Mouse (Mus musculus): Measurements from ENCODE around the gene Plk3. TPM values are rescaled to one million over a fixed set of nuclear protein-coding genes. Genes with fewer than 3 reads are reported as not detected.
A peak's percentile ranks its signal among the peaks of the same experiment; 100 is the strongest.

Gene Plk3
- polyA plus RNA-seq, 1 experiment from 2014 or later = 32.8 TPM

DNA sequence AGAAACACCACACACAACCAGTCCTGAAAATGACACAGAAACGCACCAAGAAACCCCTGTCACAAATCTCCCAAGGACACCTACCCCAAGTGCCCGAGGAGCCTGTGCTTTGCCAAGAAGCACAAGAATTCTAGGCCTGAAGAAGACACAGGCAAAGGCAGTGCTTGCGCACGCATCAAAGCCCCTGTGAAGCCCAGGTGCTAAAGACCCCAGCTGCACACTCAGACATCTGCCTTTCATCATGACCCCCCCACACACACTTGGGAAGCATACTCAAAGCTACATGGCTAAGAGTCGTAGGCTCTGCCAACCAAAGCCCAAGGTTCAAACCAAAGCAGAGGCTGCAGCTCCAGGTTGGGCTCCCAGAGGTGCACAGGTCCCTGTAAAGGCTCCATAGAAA is 18.2 kb downstream of the Plk3 start:
- 88% methylated on average over 5 of the region's 5 CpGs for WGBS
- H3K9ac ChIP-seq (ENCODE audit: low read length) = no peak overlapping the region
- H3K27me3 ChIP-seq (ENCODE audit: control insufficient read depth, insufficient read depth, low read length) = no peaks in the 10 kb centered on the region
- H3K36me3 ChIP-seq (ENCODE audit: control insufficient read depth, insufficient read depth, low read length) = peaks cover 4% of the 10 kb centered on the region
- DNase-seq (ENCODE audit: low spot score, missing footprints) (peak; percentile 17), ATAC-seq (ENCODE audit: low FRiP score) (no peak)
- no peak overlapping the region for H3K4me3 ChIP-seq (ENCODE audit: low read depth, low read length)
- no peak overlapping the region for H3K27ac ChIP-seq (ENCODE audit: low read depth, low read length)
- H3K4me2 ChIP-seq = no peak overlapping the region
- H3K9me3 ChIP-seq (ENCODE audit: control insufficient read depth, low read length) = no peaks in the 10 kb centered on the region
- peaks cover 3% of the 10 kb centered on the region for H3K4me1 ChIP-seq (ENCODE audit: control insufficient read depth, insufficient read depth, low read length)

DNA sequence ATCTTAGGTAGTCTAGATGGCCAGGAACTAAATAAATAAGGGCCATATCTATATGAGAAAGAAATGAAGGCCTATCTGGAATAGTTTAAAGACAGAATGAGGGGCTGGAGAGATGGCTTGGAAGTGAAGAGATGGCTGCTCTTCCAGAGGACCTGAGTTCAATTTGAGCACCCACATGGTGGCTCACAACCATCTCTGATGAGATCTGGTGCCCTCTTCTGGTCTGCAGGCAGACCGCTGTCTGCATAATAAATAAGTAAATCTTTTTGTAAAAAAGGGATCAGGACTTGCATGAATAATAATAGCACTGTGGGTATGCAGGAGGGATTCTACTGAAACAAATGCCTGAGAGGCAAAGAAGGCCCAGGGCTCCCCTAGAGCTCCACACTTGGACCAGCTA is 20.5 kb downstream of the Plk3 start:
- H3K9ac ChIP-seq (ENCODE audit: low read length) = no peak overlapping the region
- peaks cover 4% of the 10 kb centered on the region for H3K36me3 ChIP-seq (ENCODE audit: control insufficient read depth, insufficient read depth, low read length)
- ATAC-seq (ENCODE audit: low FRiP score) (no peak), DNase-seq (ENCODE audit: low spot score, missing footprints) (peak; percentile 61)
- no peak overlapping the region for H3K4me2 ChIP-seq
- H3K27me3 ChIP-seq (ENCODE audit: control insufficient read depth, insufficient read depth, low read length) = no peaks in the 10 kb centered on the region
- 75% methylated on average over 1 of the region's 1 CpGs for WGBS
- no peak overlapping the region for H3K4me3 ChIP-seq (ENCODE audit: low read depth, low read length)
- no peaks in the 10 kb centered on the region for H3K9me3 ChIP-seq (ENCODE audit: control insufficient read depth, low read length)
- H3K4me1 ChIP-seq (ENCODE audit: control insufficient read depth, insufficient read depth, low read length) = no peaks in the 10 kb centered on the region
- no peak overlapping the region for H3K27ac ChIP-seq (ENCODE audit: low read depth, low read length)

DNA sequence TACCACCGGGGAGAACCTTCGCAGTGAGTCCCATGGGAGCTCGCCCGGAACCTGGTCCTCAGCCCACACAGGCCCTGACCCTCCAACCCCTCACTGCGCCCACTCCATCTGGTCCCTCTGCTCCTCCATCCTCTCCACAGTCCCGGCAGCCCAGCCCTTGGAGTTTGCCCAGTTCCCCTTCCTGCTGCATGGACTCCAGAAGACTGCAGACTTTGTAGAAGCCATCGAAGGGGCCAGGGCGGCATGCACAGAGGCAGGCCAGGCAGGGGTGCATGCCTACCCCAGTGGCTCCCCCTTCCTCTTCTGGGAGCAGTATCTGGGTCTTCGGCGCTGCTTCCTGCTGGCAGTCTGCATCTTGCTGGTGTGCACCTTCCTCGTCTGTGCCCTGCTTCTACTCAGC is 22.8 kb downstream of the Plk3 start:
- no peaks in the 10 kb centered on the region for H3K27me3 ChIP-seq (ENCODE audit: control insufficient read depth, insufficient read depth, low read length)
- H3K4me1 ChIP-seq (ENCODE audit: control insufficient read depth, insufficient read depth, low read length) = no peaks in the 10 kb centered on the region
- peaks cover 4% of the 10 kb centered on the region for H3K36me3 ChIP-seq (ENCODE audit: control insufficient read depth, insufficient read depth, low read length)
- H3K27ac ChIP-seq (ENCODE audit: low read depth, low read length) = no peak overlapping the region
- no peak overlapping the region for H3K4me2 ChIP-seq
- DNase-seq (ENCODE audit: low spot score, missing footprints) (peak; percentile 54), ATAC-seq (ENCODE audit: low FRiP score) (no peak)
- WGBS = 95% methylated on average over 11 of the region's 11 CpGs
- H3K4me3 ChIP-seq (ENCODE audit: low read depth, low read length) = no peak overlapping the region
- H3K9me3 ChIP-seq (ENCODE audit: control insufficient read depth, low read length) = no peaks in the 10 kb centered on the region
- no peak overlapping the region for H3K9ac ChIP-seq (ENCODE audit: low read length)

DNA sequence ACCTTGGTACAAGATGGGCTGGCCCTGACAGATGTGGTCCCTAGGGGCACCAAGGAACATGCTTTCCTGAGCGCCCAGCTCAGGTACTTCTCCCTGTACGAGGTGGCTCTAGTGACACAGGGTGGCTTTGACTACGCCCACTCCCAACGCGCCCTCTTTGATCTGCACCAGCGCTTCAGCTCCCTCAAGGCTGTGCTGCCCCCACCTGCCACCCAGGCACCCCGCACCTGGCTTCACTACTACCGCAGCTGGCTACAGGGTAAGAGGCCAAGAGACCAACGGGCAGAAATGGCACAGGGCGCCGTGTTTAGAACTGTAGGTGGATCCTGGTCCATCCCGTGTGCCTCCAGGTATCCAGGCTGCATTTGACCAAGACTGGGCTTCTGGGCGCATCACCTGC is 23.5 kb downstream of the Plk3 start:
- H3K4me3 ChIP-seq (ENCODE audit: low read depth, low read length) = no peak overlapping the region
- WGBS = 91% methylated on average over 13 of the region's 13 CpGs
- peaks cover 4% of the 10 kb centered on the region for H3K36me3 ChIP-seq (ENCODE audit: control insufficient read depth, insufficient read depth, low read length)
- H3K9ac ChIP-seq (ENCODE audit: low read length) = no peak overlapping the region
- no peaks in the 10 kb centered on the region for H3K4me1 ChIP-seq (ENCODE audit: control insufficient read depth, insufficient read depth, low read length)
- no peak overlapping the region for H3K4me2 ChIP-seq
- ATAC-seq (ENCODE audit: low FRiP score) (no peak), DNase-seq (ENCODE audit: low spot score, missing footprints) (peak; percentile 45)
- H3K9me3 ChIP-seq (ENCODE audit: control insufficient read depth, low read length) = no peaks in the 10 kb centered on the region
- no peaks in the 10 kb centered on the region for H3K27me3 ChIP-seq (ENCODE audit: control insufficient read depth, insufficient read depth, low read length)
- H3K27ac ChIP-seq (ENCODE audit: low read depth, low read length) = no peak overlapping the region

DNA sequence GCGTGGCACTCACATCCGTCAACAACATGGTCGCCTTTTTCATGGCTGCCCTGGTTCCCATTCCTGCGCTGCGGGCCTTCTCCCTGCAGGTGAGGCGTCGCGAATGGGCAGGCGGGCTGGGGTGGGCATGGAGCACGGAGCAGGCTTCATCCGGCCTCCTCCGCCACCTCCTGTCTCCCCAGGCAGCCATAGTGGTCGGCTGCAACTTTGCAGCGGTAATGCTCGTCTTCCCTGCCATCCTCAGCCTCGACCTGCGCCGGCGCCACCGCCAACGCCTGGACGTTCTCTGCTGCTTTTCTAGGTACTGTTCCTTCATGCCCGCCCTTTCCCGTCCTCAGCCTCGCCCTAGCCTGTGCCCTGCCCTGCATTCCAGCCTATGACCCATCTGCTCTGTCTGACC is 24.4 kb downstream of the Plk3 start:
- DNase-seq (ENCODE audit: low spot score, missing footprints) (no peak), ATAC-seq (ENCODE audit: low FRiP score) (no peak)
- no peak overlapping the region for H3K4me3 ChIP-seq (ENCODE audit: low read depth, low read length)
- no peaks in the 10 kb centered on the region for H3K27me3 ChIP-seq (ENCODE audit: control insufficient read depth, insufficient read depth, low read length)
- H3K9ac ChIP-seq (ENCODE audit: low read length) = no peak overlapping the region
- H3K4me1 ChIP-seq (ENCODE audit: control insufficient read depth, insufficient read depth, low read length) = no peaks in the 10 kb centered on the region
- no peak overlapping the region for H3K4me2 ChIP-seq
- 95% methylated on average over 25 of the region's 25 CpGs for WGBS
- peaks cover 4% of the 10 kb centered on the region for H3K36me3 ChIP-seq (ENCODE audit: control insufficient read depth, insufficient read depth, low read length)
- H3K27ac ChIP-seq (ENCODE audit: low read depth, low read length) = no peak overlapping the region
- no peaks in the 10 kb centered on the region for H3K9me3 ChIP-seq (ENCODE audit: control insufficient read depth, low read length)

DNA sequence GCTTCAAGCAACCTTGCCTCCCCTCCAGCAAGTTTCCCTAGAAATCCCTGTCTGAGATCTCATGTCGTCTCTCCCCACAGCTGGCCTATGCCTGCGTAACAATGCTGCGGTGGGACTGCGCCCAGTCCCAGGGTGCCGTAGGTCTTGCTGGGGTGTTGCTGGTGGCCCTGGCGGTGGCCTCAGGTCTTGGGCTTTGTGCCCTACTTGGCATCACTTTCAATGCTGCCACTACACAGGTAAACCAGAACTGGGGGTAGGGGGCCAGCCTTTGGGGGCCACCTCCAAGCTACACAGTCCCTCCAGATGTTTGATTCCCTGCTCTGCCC is 25.3 kb downstream of the Plk3 start:
- Histone ChIP-seq H3K4me3 (ENCODE audit: low read depth, low read length) (no peak overlapping the region), H3K27ac (ENCODE audit: low read depth, low read length) (no peak overlapping the region), H3K9ac (ENCODE audit: low read length) (no peak overlapping the region), H3K27me3 (ENCODE audit: control insufficient read depth, insufficient read depth, low read length) (no peaks in the 10 kb centered on the region), H3K36me3 (ENCODE audit: control insufficient read depth, insufficient read depth, low read length) (peaks cover 4% of the 10 kb centered on the region; the same call in 1 of the 2 replicates), H3K4me1 (ENCODE audit: control insufficient read depth, insufficient read depth, low read length) (no peaks in the 10 kb centered on the region), H3K4me2 (no peak overlapping the region), H3K9me3 (ENCODE audit: control insufficient read depth, low read length) (no peaks in the 10 kb centered on the region)
- ATAC-seq (ENCODE audit: low FRiP score) (no peak), DNase-seq (ENCODE audit: low spot score, missing footprints) (no peak)
- 92% methylated on average over 6 of the region's 6 CpGs for WGBS

DNA sequence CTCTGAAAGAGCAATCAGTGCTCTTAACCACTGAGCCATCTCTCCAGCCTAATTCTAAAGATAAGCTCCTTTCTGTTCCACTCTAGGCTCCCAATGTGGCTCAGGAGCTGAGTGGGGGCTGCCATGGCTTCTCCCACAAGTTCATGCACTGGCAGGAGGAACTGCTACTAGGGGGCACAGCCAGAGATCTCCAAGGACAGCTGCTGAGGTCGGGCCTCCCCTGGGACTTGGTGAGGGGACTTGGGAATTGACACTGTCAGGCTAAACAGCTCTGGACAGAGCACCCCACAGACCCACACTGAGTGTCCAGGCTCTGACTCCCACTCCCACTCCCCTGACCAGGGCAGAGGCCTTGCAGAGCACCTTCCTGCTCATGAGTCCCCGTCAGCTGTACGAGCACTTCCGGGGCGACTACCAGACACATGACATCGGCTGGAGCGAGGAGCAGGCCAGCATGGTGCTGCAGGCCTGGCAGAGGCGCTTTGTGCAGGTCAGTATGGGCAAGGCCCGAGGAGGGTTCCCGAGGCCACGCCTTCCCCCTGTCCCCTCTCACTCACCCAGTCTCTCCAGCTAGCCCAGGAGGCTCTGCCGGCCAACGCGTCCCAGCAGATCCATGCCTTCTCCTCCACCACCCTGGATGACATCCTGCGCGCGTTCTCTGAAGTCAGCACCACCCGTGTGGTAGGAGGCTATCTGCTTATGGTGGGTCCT is 25.8 kb downstream of the Plk3 start:
- Histone ChIP-seq H3K36me3 (ENCODE audit: control insufficient read depth, insufficient read depth, low read length) (peaks cover 4% of the 10 kb centered on the region; the same call in 1 of the 2 replicates), H3K4me2 (no peak overlapping the region), H3K4me3 (ENCODE audit: low read depth, low read length) (no peak overlapping the region), H3K4me1 (ENCODE audit: control insufficient read depth, insufficient read depth, low read length) (no peaks in the 10 kb centered on the region), H3K27ac (ENCODE audit: low read depth, low read length) (no peak overlapping the region), H3K9ac (ENCODE audit: low read length) (no peak overlapping the region), H3K9me3 (ENCODE audit: control insufficient read depth, low read length) (no peaks in the 10 kb centered on the region), H3K27me3 (ENCODE audit: control insufficient read depth, insufficient read depth, low read length) (no peaks in the 10 kb centered on the region)
- no peak for ATAC-seq (ENCODE audit: low FRiP score)
- 92% methylated on average over 18 of the region's 18 CpGs for WGBS
- peak; percentile 66 for DNase-seq (ENCODE audit: low spot score, missing footprints)

DNA sequence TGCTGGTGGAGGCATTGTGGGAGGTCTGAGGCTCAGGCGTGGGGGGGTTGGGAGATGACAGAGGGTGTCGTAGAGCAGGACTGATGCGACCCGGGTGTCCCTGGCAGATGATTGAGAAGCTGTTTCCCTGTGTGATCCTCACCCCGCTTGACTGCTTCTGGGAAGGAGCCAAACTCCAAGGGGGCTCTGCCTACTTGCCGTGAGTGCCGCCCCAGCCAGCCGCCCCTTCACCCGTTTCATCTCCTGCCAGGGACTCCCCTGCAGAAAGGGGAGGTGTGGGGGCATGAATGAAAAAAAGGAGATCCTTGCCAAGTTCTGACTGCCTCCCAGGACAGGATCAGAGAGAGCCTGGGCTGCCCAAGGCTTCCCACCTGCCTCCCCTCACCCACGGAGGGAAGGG is 28.6 kb downstream of the Plk3 start:
- Histone ChIP-seq H3K36me3 (ENCODE audit: control insufficient read depth, insufficient read depth, low read length) (no peaks in the 10 kb centered on the region), H3K9me3 (ENCODE audit: control insufficient read depth, low read length) (no peaks in the 10 kb centered on the region), H3K4me3 (ENCODE audit: low read depth, low read length) (no peak overlapping the region), H3K4me1 (ENCODE audit: control insufficient read depth, insufficient read depth, low read length) (no peaks in the 10 kb centered on the region), H3K27ac (ENCODE audit: low read depth, low read length) (no peak overlapping the region), H3K27me3 (ENCODE audit: control insufficient read depth, insufficient read depth, low read length) (no peaks in the 10 kb centered on the region), H3K9ac (ENCODE audit: low read length) (no peak overlapping the region; the same call in 1 of the 2 replicates), H3K4me2 (no peak overlapping the region)
- 80% methylated on average over 10 of the region's 10 CpGs for WGBS
- ATAC-seq (ENCODE audit: low FRiP score) = no peak
- no peak for DNase-seq (ENCODE audit: low spot score, missing footprints)

DNA sequence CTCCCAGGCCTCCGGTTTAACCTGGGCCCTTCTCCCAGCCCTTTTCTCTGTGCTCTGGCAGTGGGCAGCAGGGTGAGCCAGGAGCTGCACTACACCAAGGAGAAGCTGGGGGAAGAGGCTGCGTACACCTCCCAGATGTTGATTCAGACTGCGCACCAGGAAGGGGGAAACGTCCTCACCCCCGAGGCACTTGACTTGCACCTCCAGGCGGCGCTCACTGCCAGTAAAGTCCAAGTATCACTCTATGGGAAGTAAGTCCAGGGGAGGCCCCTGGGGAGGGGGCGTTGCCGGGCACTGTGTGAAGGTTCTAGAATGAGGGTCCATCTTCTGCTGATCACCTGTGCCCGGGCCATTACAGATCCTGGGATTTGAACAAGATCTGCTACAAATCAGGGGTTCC is 29.1 kb downstream of the Plk3 start:
- Histone ChIP-seq H3K4me2 (no peak overlapping the region), H3K27ac (ENCODE audit: low read depth, low read length) (no peak overlapping the region), H3K9me3 (ENCODE audit: control insufficient read depth, low read length) (no peaks in the 10 kb centered on the region), H3K9ac (ENCODE audit: low read length) (no peak overlapping the region), H3K36me3 (ENCODE audit: control insufficient read depth, insufficient read depth, low read length) (no peaks in the 10 kb centered on the region), H3K4me1 (ENCODE audit: control insufficient read depth, insufficient read depth, low read length) (no peaks in the 10 kb centered on the region), H3K4me3 (ENCODE audit: low read depth, low read length) (no peak overlapping the region), H3K27me3 (ENCODE audit: control insufficient read depth, insufficient read depth, low read length) (no peaks in the 10 kb centered on the region)
- no peak for DNase-seq (ENCODE audit: low spot score, missing footprints)
- WGBS = 81% methylated on average over 10 of the region's 10 CpGs
- ATAC-seq (ENCODE audit: low FRiP score) = no peak
